Mouse (Mus musculus): ENCODE results near the gene Gm37240. TPM values are rescaled to one million over a fixed set of nuclear protein-coding genes. Genes with fewer than 3 reads are reported as not detected.

Gene Gm37240
- polyA plus RNA-seq, 1 experiment from 2014 or later: 4.6 TPM

DNA sequence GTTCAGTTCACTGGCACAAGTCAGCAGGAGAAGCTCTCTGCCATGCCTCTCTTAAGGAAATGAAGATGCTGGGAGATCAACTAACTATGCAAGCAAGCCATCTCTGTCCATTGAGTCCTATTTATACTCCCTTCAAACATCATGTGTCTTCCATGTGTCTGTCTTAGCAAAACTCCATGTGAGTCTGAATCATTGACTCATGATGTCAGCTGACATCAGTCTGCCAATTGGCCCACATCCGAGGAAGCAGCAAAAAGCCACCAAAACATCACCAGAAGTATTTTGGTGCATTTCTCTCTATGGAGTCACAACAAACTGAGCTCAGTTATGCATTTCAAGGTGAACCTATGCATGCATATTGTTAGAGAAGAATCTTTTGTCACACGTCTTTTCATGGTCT, 1245.9 kb downstream of the Gm37240 start:
- WGBS: 83% methylated on average over 2 of the region's 2 CpGs
- H3K4me2 ChIP-seq (ENCODE audit: low read depth, low read length): no peak overlapping the region
- no peaks in the 10 kb centered on the region for H3K9me3 ChIP-seq (ENCODE audit: control insufficient read depth, low read length)
- H3K4me1 ChIP-seq (replicated peaks; ENCODE audit: control insufficient read depth, insufficient read depth, low read length): 0 out of 2 replicates have a peak, but pooled peaks cover 4% of the 10 kb centered on the region
- no peak for ATAC-seq (ENCODE audit: low read depth)
- H3K36me3 ChIP-seq (ENCODE audit: control insufficient read depth, insufficient read depth, low read length): no peaks in the 10 kb centered on the region
- H3K27ac ChIP-seq (ENCODE audit: low read length): no peak overlapping the region
- no peak overlapping the region for H3K4me3 ChIP-seq (ENCODE audit: low read length)
- no peak overlapping the region for H3K9ac ChIP-seq (ENCODE audit: low read length)
- no peaks in the 10 kb centered on the region for H3K27me3 ChIP-seq (ENCODE audit: control insufficient read depth, insufficient read depth, low read depth, low read length)

DNA sequence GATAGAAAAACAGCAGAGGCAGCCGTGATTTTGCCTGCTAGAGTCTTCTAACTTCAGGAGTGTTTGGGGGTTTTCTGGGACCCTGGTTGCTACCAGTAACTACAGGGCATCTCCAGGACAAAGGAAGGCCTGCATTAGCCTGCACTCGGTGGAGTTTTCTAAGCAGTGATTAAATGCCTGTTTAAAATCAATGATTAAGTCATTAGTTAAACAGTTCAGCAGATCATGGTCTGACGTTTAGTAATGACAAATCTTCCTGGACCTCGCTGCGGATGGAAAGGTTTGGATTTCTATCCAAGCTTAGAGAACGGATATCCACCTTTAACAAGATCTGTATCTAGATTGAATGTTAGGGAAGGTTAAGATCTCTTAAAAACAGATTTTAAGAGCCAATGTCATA, 1246.8 kb downstream of the Gm37240 start:
- no peak overlapping the region for H3K9ac ChIP-seq (ENCODE audit: low read length)
- H3K4me2 ChIP-seq (ENCODE audit: low read depth, low read length): no peak overlapping the region
- WGBS: 59% methylated on average over 6 of the region's 6 CpGs
- no peaks in the 10 kb centered on the region for H3K36me3 ChIP-seq (ENCODE audit: control insufficient read depth, insufficient read depth, low read length)
- 0 out of 2 replicates have a peak, but pooled peaks cover 4% of the 10 kb centered on the region for H3K4me1 ChIP-seq (replicated peaks; ENCODE audit: control insufficient read depth, insufficient read depth, low read length)
- H3K27ac ChIP-seq (ENCODE audit: low read length): no peak overlapping the region
- no peak for ATAC-seq (ENCODE audit: low read depth)
- no peaks in the 10 kb centered on the region for H3K9me3 ChIP-seq (ENCODE audit: control insufficient read depth, low read length)
- H3K4me3 ChIP-seq (ENCODE audit: low read length): no peak overlapping the region
- H3K27me3 ChIP-seq (ENCODE audit: control insufficient read depth, insufficient read depth, low read depth, low read length): no peaks in the 10 kb centered on the region

DNA sequence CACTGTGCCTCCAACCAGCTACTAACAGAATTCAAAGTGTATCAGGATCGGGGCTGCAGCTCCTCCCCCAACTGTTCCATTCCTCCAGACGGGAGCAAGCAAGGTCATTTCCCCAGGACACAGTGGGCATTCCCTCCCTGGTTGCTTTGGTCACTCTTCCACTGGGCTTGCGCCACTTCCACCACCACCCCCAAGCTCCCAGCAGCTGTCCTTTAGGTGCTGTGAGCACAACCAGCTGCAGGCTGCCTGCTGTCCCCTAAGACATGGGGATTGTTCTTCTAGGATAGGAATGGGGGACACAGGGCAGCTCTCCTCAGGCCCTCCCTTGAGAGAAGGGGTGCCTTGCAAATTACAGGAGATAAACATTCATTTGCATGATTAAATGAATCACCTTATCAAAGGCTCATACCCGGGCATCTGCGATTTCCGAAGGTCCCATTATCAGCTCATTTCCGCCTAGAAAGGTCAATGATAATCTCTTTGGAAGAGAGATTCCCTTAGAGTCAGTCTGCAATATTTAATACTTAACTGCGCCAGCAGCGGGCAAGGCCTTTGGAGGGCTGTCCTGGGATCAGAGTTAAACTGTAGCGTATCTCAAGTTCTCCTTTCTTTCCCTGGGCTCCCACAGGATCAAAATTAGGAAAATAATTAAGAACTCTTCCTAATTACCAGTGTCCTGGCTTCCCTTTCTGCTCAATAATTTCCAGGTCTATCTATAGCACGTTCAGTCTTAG, 1247.4 kb downstream of the Gm37240 start:
- no peaks in the 10 kb centered on the region for H3K9me3 ChIP-seq (ENCODE audit: control insufficient read depth, low read length)
- peak; percentile 56; the same call in 1 of the 2 replicates for ATAC-seq (ENCODE audit: low read depth)
- H3K27me3 ChIP-seq (ENCODE audit: control insufficient read depth, insufficient read depth, low read depth, low read length): no peaks in the 10 kb centered on the region
- H3K4me1 ChIP-seq (replicated peaks; ENCODE audit: control insufficient read depth, insufficient read depth, low read length): 0 out of 2 replicates have a peak, but pooled peaks cover 4% of the 10 kb centered on the region
- H3K36me3 ChIP-seq (ENCODE audit: control insufficient read depth, insufficient read depth, low read length): no peaks in the 10 kb centered on the region
- 41% methylated on average over 11 of the region's 11 CpGs for WGBS
- no peak overlapping the region for H3K27ac ChIP-seq (ENCODE audit: low read length)
- H3K4me2 ChIP-seq (ENCODE audit: low read depth, low read length): no peak overlapping the region
- H3K4me3 ChIP-seq (ENCODE audit: low read length): no peak overlapping the region
- H3K9ac ChIP-seq (ENCODE audit: low read length): no peak overlapping the region

GRCm38 (mm10) chr3:84638858-84639257, 1248.5 kb downstream of the Gm37240 start:
- Histone ChIP-seq H3K4me1 (replicated peaks; ENCODE audit: control insufficient read depth, insufficient read depth, low read length) (0 out of 2 replicates have a peak, but pooled peaks cover 4% of the 10 kb centered on the region), H3K36me3 (ENCODE audit: control insufficient read depth, insufficient read depth, low read length) (no peaks in the 10 kb centered on the region), H3K27me3 (ENCODE audit: control insufficient read depth, insufficient read depth, low read depth, low read length) (no peaks in the 10 kb centered on the region), H3K4me3 (ENCODE audit: low read length) (no peak overlapping the region), H3K9ac (ENCODE audit: low read length) (no peak overlapping the region), H3K9me3 (ENCODE audit: control insufficient read depth, low read length) (no peaks in the 10 kb centered on the region), H3K4me2 (ENCODE audit: low read depth, low read length) (no peak overlapping the region), H3K27ac (ENCODE audit: low read length) (no peak overlapping the region)
- 81% methylated on average over 4 of the region's 4 CpGs for WGBS
- ATAC-seq (ENCODE audit: low read depth): no peak

DNA sequence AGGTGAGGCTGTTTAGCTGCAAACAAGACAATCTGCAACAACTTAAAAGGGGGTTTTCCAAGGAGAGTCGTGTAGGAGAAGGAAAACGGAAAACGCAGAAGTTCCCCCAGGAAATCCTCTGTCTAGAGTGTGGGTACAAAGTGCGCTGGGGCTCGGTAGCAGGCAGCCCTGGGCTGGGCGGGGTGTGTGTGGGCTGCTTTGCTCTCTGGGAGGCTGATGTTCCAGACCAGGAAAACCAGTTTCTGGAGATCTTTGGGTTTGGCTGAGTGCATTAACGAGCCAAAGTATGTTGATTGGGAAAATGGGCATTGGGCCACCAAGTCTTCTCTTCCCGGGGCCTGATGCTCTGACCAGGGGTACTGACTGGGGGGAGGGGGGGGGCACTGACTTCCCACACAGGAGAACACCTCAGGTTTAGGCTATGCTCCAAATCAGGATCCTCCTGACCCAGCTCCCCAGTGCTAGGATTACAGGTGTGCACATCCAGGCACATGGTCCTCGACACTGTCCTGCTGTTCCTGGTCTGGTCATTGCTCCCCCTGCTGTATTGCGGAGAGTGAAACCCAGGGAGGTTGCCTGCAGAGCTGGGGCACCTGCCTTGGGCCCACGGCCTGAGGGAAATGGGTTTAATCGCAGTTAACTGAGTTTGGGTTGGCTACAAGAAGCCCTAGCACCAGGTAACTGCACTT, 1249.3 kb downstream of the Gm37240 start:
- WGBS: 49% methylated on average over 12 of the region's 12 CpGs
- H3K9me3 ChIP-seq (ENCODE audit: control insufficient read depth, low read length): no peaks in the 10 kb centered on the region
- H3K4me1 ChIP-seq (replicated peaks; ENCODE audit: control insufficient read depth, insufficient read depth, low read length): 0 out of 2 replicates have a peak, but pooled peaks cover 4% of the 10 kb centered on the region
- H3K36me3 ChIP-seq (ENCODE audit: control insufficient read depth, insufficient read depth, low read length): no peaks in the 10 kb centered on the region
- peak; percentile 82 for ATAC-seq (ENCODE audit: low read depth)
- H3K27ac ChIP-seq (ENCODE audit: low read length): no peak overlapping the region
- no peaks in the 10 kb centered on the region for H3K27me3 ChIP-seq (ENCODE audit: control insufficient read depth, insufficient read depth, low read depth, low read length)
- peak overlapping the region; percentile 21; the same call in 1 of the 2 replicates for H3K4me2 ChIP-seq (ENCODE audit: low read depth, low read length)
- H3K4me3 ChIP-seq (ENCODE audit: low read length): no peak overlapping the region
- no peak overlapping the region for H3K9ac ChIP-seq (ENCODE audit: low read length)

DNA sequence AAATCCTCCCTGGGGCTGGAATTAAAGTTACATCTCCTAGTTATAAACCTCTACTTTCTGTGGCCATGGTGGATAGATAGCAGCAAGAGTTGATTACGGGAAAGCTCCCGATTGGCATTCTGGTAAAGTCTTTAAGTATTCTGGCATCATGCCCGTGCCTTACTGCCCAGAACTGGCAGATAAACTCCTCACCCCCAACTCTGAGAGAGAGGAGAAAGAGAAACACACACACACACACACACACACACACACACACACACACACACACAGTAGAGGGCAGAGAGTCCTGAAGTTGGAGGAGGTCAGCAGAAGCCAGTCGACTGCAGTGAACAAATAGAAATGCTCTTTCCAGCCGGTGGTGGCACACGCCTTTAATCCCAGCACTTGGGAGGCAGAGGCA, 1250.2 kb downstream of the Gm37240 start:
- Histone ChIP-seq H3K9ac (ENCODE audit: low read length) (no peak overlapping the region), H3K4me2 (ENCODE audit: low read depth, low read length) (no peak overlapping the region), H3K36me3 (ENCODE audit: control insufficient read depth, insufficient read depth, low read length) (no peaks in the 10 kb centered on the region), H3K4me1 (replicated peaks; ENCODE audit: control insufficient read depth, insufficient read depth, low read length) (0 out of 2 replicates have a peak, but pooled peaks cover 4% of the 10 kb centered on the region), H3K27ac (ENCODE audit: low read length) (no peak overlapping the region), H3K27me3 (ENCODE audit: control insufficient read depth, insufficient read depth, low read depth, low read length) (no peaks in the 10 kb centered on the region), H3K4me3 (ENCODE audit: low read length) (no peak overlapping the region), H3K9me3 (ENCODE audit: control insufficient read depth, low read length) (no peaks in the 10 kb centered on the region)
- ATAC-seq (ENCODE audit: low read depth): no peak
- WGBS: 62% methylated on average over 6 of the region's 6 CpGs

GRCm38 (mm10) chr3:84631586-84631985, 1255.7 kb downstream of the Gm37240 start:
- Histone ChIP-seq H3K4me1 (replicated peaks; ENCODE audit: control insufficient read depth, insufficient read depth, low read length) (no peaks in the 10 kb centered on the region), H3K36me3 (ENCODE audit: control insufficient read depth, insufficient read depth, low read length) (no peaks in the 10 kb centered on the region), H3K9ac (ENCODE audit: low read length) (no peak overlapping the region), H3K27me3 (ENCODE audit: control insufficient read depth, insufficient read depth, low read depth, low read length) (no peaks in the 10 kb centered on the region), H3K9me3 (ENCODE audit: control insufficient read depth, low read length) (no peaks in the 10 kb centered on the region), H3K4me2 (ENCODE audit: low read depth, low read length) (no peak overlapping the region), H3K27ac (ENCODE audit: low read length) (no peak overlapping the region), H3K4me3 (ENCODE audit: low read length) (no peak overlapping the region)
- WGBS: 95% methylated on average over 9 of the region's 9 CpGs
- ATAC-seq (ENCODE audit: low read depth): no peak

- 16% methylated on average over 3 of the region's 3 CpGs for WGBS
- Histone ChIP-seq H3K27me3 (ENCODE audit: control insufficient read depth, insufficient read depth, low read depth, low read length) (no peaks in the 10 kb centered on the region), H3K36me3 (ENCODE audit: control insufficient read depth, insufficient read depth, low read length) (no peaks in the 10 kb centered on the region), H3K9ac (ENCODE audit: low read length) (no peak overlapping the region), H3K4me2 (ENCODE audit: low read depth, low read length) (no peak overlapping the region), H3K27ac (ENCODE audit: low read length) (no peak overlapping the region), H3K4me1 (replicated peaks; ENCODE audit: control insufficient read depth, insufficient read depth, low read length) (peaks cover 10% of the 10 kb centered on the region; the same call in 1 of the 2 replicates), H3K9me3 (ENCODE audit: control insufficient read depth, low read length) (no peaks in the 10 kb centered on the region), H3K4me3 (ENCODE audit: low read length) (no peak overlapping the region)
- no peak for ATAC-seq (ENCODE audit: low read depth)
Observed at GRCm38 (mm10) chr3:84622026-84622425, 1265.3 kb downstream of the Gm37240 start.

DNA sequence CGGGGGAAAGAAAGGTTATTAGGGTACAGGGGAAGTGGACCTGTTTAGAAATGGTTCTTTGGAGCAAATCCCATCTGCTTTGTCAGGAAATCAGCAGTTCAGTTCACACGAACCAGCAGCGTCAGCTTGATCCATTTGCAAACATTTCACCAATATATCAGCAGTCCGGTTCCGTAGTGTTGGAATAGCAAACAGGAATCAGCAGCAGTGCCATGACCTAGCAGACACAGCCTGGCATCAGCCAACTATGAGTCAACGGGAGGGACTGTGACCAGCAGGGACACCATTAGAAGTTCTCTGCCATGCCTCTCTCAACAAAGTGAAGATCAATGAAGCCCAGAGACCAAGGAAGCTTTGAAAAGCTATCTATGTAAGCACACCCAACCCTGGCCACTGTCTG, 1267.6 kb downstream of the Gm37240 start:
- no peaks in the 10 kb centered on the region for H3K27me3 ChIP-seq (ENCODE audit: control insufficient read depth, insufficient read depth, low read depth, low read length)
- no peak overlapping the region for H3K4me3 ChIP-seq (ENCODE audit: low read length)
- WGBS: 82% methylated on average over 6 of the region's 6 CpGs
- H3K9ac ChIP-seq (ENCODE audit: low read length): no peak overlapping the region
- H3K36me3 ChIP-seq (ENCODE audit: control insufficient read depth, insufficient read depth, low read length): no peaks in the 10 kb centered on the region
- no peak for ATAC-seq (ENCODE audit: low read depth)
- peaks cover 5% of the 10 kb centered on the region; the same call in 1 of the 2 replicates for H3K4me1 ChIP-seq (replicated peaks; ENCODE audit: control insufficient read depth, insufficient read depth, low read length)
- no peak overlapping the region for H3K4me2 ChIP-seq (ENCODE audit: low read depth, low read length)
- no peak overlapping the region for H3K27ac ChIP-seq (ENCODE audit: low read length)
- no peaks in the 10 kb centered on the region for H3K9me3 ChIP-seq (ENCODE audit: control insufficient read depth, low read length)
